ENCODE assay signal across 14 mouse cellular contexts in genomic region chr3:117975638-117976037, GRCm38 (mm10).
A peak's percentile ranks its signal among the peaks of the same experiment; 100 is the strongest.
DNase-seq lines count a peak whose midpoint lies in the region; ATAC-seq and TF ChIP-seq lines count a peak whose summit lies in the region.
"Had no signal": no experiment of that assay in that cellular context is flagged by ENCODE, and none has a peak within 500 bp of the region (broad histone marks: within the 10 kb centered on the region; RNA-seq: fewer than 3 reads in every experiment).

No protein-coding gene starts in this region.

- ATAC-seq in heart, postnatal 0 days (ENCODE audit: insufficient read depth, low read depth) = no peak
- ATAC-seq in lung, postnatal 0 days = no peak
- ATAC-seq: intestine, embryonic 15.5 days; midbrain, embryonic 13.5 days had no signal

- TF ChIP-seq CTCF in heart, postnatal 0 days (IDR thresholded peaks at IDR 0.05; ENCODE audit: low read depth) = peak; percentile 67
- peak; percentile 63 for TF ChIP-seq CTCF in lung, postnatal 0 days (IDR thresholded peaks at IDR 0.05)
- TF ChIP-seq CTCF in brain, embryonic 14.5 days (IDR thresholded peaks at IDR 0.05; ENCODE audit: borderline replicate concordance, extremely low read depth, insufficient read depth, insufficient read length) = no peak

- H3K27ac ChIP-seq in heart, postnatal 0 days (ENCODE audit: low read depth) = no peak overlapping the region
- H3K27ac ChIP-seq in lung, postnatal 0 days (ENCODE audit: low read length) = no peak overlapping the region
- H3K27ac ChIP-seq: intestine, embryonic 15.5 days; limb, embryonic 12.5 days; midbrain, embryonic 13.5 days; neural tube, embryonic 13.5 days had no signal

- no peak for TF ChIP-seq EP300 in heart, postnatal 0 days (IDR thresholded peaks at IDR 0.05; ENCODE audit: low read depth)
- no peak for TF ChIP-seq EP300 in lung, postnatal 0 days (IDR thresholded peaks at IDR 0.05)

- no peaks in the 10 kb centered on the region for H3K9me3 ChIP-seq in heart, postnatal 0 days (replicated peaks; ENCODE audit: control insufficient read depth, low read length)
- H3K9me3 ChIP-seq in lung, postnatal 0 days (ENCODE audit: low read length) = no peaks in the 10 kb centered on the region
- H3K9me3 ChIP-seq: intestine, embryonic 15.5 days; limb, embryonic 12.5 days; midbrain, embryonic 13.5 days; neural tube, embryonic 13.5 days had no signal

- H3K4me3 ChIP-seq in heart, postnatal 0 days (ENCODE audit: low read depth, low read length) = no peak overlapping the region
- H3K4me3 ChIP-seq in lung, postnatal 0 days (ENCODE audit: low read depth, low read length) = no peak overlapping the region
- H3K4me3 ChIP-seq: intestine, embryonic 15.5 days; limb, embryonic 12.5 days; midbrain, embryonic 13.5 days; neural tube, embryonic 13.5 days had no signal

- H3K27me3 ChIP-seq in heart, postnatal 0 days (ENCODE audit: control insufficient read depth, insufficient read depth, low read length) = no peaks in the 10 kb centered on the region
- H3K27me3 ChIP-seq in lung, postnatal 0 days (replicated peaks; ENCODE audit: insufficient read depth, low read length) = no peaks in the 10 kb centered on the region
- H3K27me3 ChIP-seq: intestine, embryonic 15.5 days; limb, embryonic 12.5 days; midbrain, embryonic 13.5 days; neural tube, embryonic 13.5 days had no signal

- peak; percentile 16 for DNase-seq in heart, postnatal 0 days (ENCODE audit: low spot score)
- DNase-seq in heart, adult 9 months (ENCODE audit: low spot score in 2 of 2) = no peak
- DNase-seq in lung, postnatal 0 days (ENCODE audit: low spot score) = peak; percentile 46
- DNase-seq in lung, postnatal 14 days = no peak
- peak; percentile 86 for DNase-seq in brain, embryonic 14.5 days (ENCODE audit: low read depth)
- peak; percentile 24 for DNase-seq in telencephalon, adult 2 months (ENCODE audit: low read depth, low spot score)
- no peak for DNase-seq in layer of hippocampus, postnatal 25 days (ENCODE audit: extremely low spot score in 1 of 2, low spot score in 1 of 2)
- no peak for DNase-seq in urinary bladder, postnatal 25 days (ENCODE audit: low spot score)
- DNase-seq: cerebellum, adult 9-10 months; thymus, postnatal 25 days had no signal

- no peak for TF ChIP-seq POLR2A in brain, embryonic 14.5 days (IDR thresholded peaks at IDR 0.05; ENCODE audit: borderline replicate concordance, extremely low read depth, insufficient read depth, insufficient read length, poor library complexity, severe bottlenecking)

- WGBS in heart, postnatal 0 days = 58% methylated on average over 1 of the region's 1 CpGs
- 32% methylated on average over 1 of the region's 1 CpGs for WGBS in lung, postnatal 0 days

- no peak overlapping the region for H3K4me2 ChIP-seq in heart, postnatal 0 days (ENCODE audit: low read depth, low read length)
- no peak overlapping the region for H3K4me2 ChIP-seq in lung, postnatal 0 days (replicated peaks; ENCODE audit: low read depth, low read length)
- H3K4me2 ChIP-seq: intestine, embryonic 15.5 days; limb, embryonic 12.5 days; midbrain, embryonic 13.5 days; neural tube, embryonic 13.5 days had no signal

- no peaks in the 10 kb centered on the region for H3K4me1 ChIP-seq in heart, postnatal 0 days (ENCODE audit: control insufficient read depth, insufficient read depth)
- no peaks in the 10 kb centered on the region for H3K4me1 ChIP-seq in lung, postnatal 0 days (ENCODE audit: insufficient read depth, low read depth, low read length)
- H3K4me1 ChIP-seq: intestine, embryonic 15.5 days; limb, embryonic 12.5 days; midbrain, embryonic 13.5 days; neural tube, embryonic 13.5 days had no signal

- no peaks in the 10 kb centered on the region for H3K36me3 ChIP-seq in heart, postnatal 0 days (replicated peaks; ENCODE audit: control insufficient read depth, insufficient read depth, low read length)
- H3K36me3 ChIP-seq in lung, postnatal 0 days (ENCODE audit: insufficient read depth, low read length) = no peaks in the 10 kb centered on the region
- H3K36me3 ChIP-seq: intestine, embryonic 15.5 days; limb, embryonic 12.5 days; midbrain, embryonic 13.5 days; neural tube, embryonic 13.5 days had no signal

- no peak overlapping the region for H3K9ac ChIP-seq in heart, postnatal 0 days (replicated peaks; ENCODE audit: low read depth, low read length)
- H3K9ac ChIP-seq in lung, postnatal 0 days (replicated peaks; ENCODE audit: low read depth) = no peak overlapping the region
- H3K9ac ChIP-seq: intestine, embryonic 15.5 days; limb, embryonic 12.5 days; midbrain, embryonic 13.5 days; neural tube, embryonic 13.5 days had no signal

Comparison
In these comparisons a context has a peak if more than half of its experiments do, and no peak if none do; other contexts are left out.
1. DNase-seq: peak in heart, postnatal 0 days (single experiment), lung, postnatal 0 days (single experiment), brain, embryonic 14.5 days (single experiment) and telencephalon, adult 2 months (single experiment); none in heart, adult 9 months (0 of 2), lung, postnatal 14 days (single experiment), layer of hippocampus, postnatal 25 days (0 of 2) and urinary bladder, postnatal 25 days (single experiment).